Mouse (Mus musculus) thymus, adult 2 months (tissue): ENCODE data around the gene Bex2. TPM values are rescaled to one million over a fixed set of nuclear protein-coding genes. Genes with fewer than 3 reads are reported as not detected.
"Not testable (repeated sequence)": the region's sequence is repeated elsewhere in the genome, so short reads cannot be mapped to it uniquely, and the experiment has no call there.

Experiments
- DNase-seq: peaks from one replicate; pipeline ENCODE4 v3.0.0; 2021
- H3K27ac ChIP-seq: fragments of 200-500 bp; 2 replicates; pipeline ENCODE4 v1.5.1; 2012; ENCODE audit warnings: low read length, control low read depth; ENCODE audit not compliant: control insufficient read depth, insufficient read depth
- H3K27me3 ChIP-seq: fragments of 200-500 bp; 2 replicates; pipeline ENCODE4 v1.6.1; 2012; ENCODE audit warnings: mild to moderate bottlenecking, low read length, moderate library complexity, mixed read lengths; ENCODE audit not compliant: control insufficient read depth, insufficient read depth
- H3K36me3 ChIP-seq: fragments of 200-500 bp; 2 replicates; pipeline ENCODE4 v1.6.1; 2012; ENCODE audit warnings: mild to moderate bottlenecking, low read length, moderate library complexity; ENCODE audit not compliant: control insufficient read depth, insufficient read depth
- H3K4me1 ChIP-seq: fragments of 200-500 bp; replicated peaks from 2 replicates; pipeline ENCODE4 v1.6.1; 2012; ENCODE audit warnings: low read length; ENCODE audit not compliant: control insufficient read depth, insufficient read depth
- H3K4me3 ChIP-seq: fragments of 200-500 bp; 2 replicates; pipeline ENCODE4 v1.5.1; 2012; ENCODE audit warnings: mild to moderate bottlenecking, low read length, control low read depth, moderate library complexity; ENCODE audit not compliant: control insufficient read depth, insufficient read depth
- CTCF ChIP-seq: fragments of 200-500 bp; IDR thresholded peaks from 2 replicates; pipeline ENCODE4 v1.5.1; 2012; ENCODE audit warnings: mild to moderate bottlenecking, control low read depth, low read length, moderate library complexity, borderline replicate concordance; ENCODE audit not compliant: control insufficient read depth, poor library complexity, insufficient read depth; ENCODE audit errors: extremely low read depth
- POLR2A ChIP-seq: fragments of 200-500 bp; IDR thresholded peaks from 2 replicates; pipeline ENCODE4 v1.6.1; 2012; ENCODE audit warnings: mild to moderate bottlenecking, low read length, control low read depth, moderate library complexity; ENCODE audit not compliant: control insufficient read depth, poor library complexity, insufficient read depth; ENCODE audit errors: extremely low read depth
- WGBS: fragments of 180-500 bp; shearing (Covaris S2); methylation state at CpG from one replicate; pipeline ENCODE4 v1.1.7; 2018; 5-methylcytosine and 5-hydroxymethylcytosine counted together
- polyA plus RNA-seq: library from polyadenylated mRNA; depleted of rRNA; stranded (reverse); fragments of >200 nt; gene quantifications from 2 replicates; pipeline ENCODE4 v1.2.3, GENCODE M21; 2012

Bex2 gene
- polyA plus RNA-seq, 1 experiment = 1.1 TPM

DNA sequence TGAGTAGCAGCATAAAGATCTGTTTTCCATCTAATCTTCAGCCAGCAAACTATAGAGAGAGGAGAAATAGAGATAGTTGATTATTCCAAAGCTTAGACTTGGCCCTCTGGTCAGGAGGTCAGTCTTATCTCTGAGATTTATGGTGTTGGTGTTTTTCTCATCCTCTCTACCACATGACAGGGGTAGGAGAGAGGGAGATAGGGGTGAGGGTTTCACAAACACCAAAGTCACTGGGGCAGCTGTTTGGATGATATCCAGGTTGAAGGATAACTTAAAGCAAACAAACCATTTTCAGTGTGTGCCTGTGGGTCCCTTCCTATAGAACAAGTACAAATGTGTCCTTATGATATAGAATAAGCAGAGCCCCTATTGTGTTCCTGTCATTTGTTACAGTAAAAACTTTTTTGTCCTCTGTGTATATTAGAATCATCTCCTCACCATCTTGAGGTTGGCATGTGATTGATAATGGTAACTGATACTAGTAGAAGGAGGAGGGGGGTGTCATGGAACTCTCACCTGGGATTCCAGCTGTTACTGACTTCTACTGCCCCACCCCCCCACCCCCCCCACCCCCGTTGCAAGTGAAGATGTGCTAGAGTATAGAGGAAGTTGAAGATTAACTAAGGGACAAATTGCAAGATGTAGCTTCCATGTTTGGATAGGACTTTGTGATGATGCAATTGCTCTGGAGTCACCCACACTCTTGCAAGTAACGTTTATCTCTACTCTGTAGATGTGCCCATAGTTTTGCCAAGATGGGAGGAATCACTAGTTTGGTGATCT lies 24.7 kb upstream of the Bex2 start:
- Histone ChIP-seq H3K27me3 (no peaks in the 10 kb centered on the region), H3K27ac (no peak overlapping the region), H3K4me3 (no peak overlapping the region), H3K36me3 (no peaks in the 10 kb centered on the region), H3K4me1 (no peaks in the 10 kb centered on the region)
- no peak for TF ChIP-seq POLR2A
- no peak for TF ChIP-seq CTCF
- DNase-seq = no peak
- WGBS = 55% methylated on average over 2 of the region's 2 CpGs

GRCm38 (mm10) chrX:136085155-136085554 lies 17.1 kb upstream of the Bex2 start, which contains the start of gene Nxf3:
Nxf3 (minus strand) TSS chrX:136085255.
- TF ChIP-seq POLR2A (no peak), CTCF (no peak)
- 79% methylated on average over 9 of the region's 9 CpGs for WGBS
- Histone ChIP-seq H3K27me3 (no peaks in the 10 kb centered on the region), H3K27ac (no peak within 1 kb of the TSS), H3K4me3 (no peak within 1 kb of the TSS), H3K36me3 (no peaks in the 10 kb centered on the region), H3K4me1 (no peaks in the 10 kb centered on the region)
- DNase-seq = no peak

GRCm38 (mm10) chrX:136067201-136067991 lies 640 bp downstream of the Bex2 start:
- 15% methylated on average over 14 of the region's 48 CpGs for WGBS
- not testable (repeated sequence) for H3K27ac ChIP-seq, H3K27me3 ChIP-seq, H3K36me3 ChIP-seq, DNase-seq, H3K4me3 ChIP-seq, H3K4me1 ChIP-seq

- no peaks in the 10 kb centered on the region for H3K27me3 ChIP-seq
- no peak overlapping the region for H3K27ac ChIP-seq
- no peak overlapping the region for H3K4me3 ChIP-seq
- H3K36me3 ChIP-seq = no peaks in the 10 kb centered on the region
- TF ChIP-seq CTCF (no peak), POLR2A (no peak)
- H3K4me1 ChIP-seq = no peaks in the 10 kb centered on the region
- WGBS = 64% methylated on average over 1 of the region's 1 CpGs
- DNase-seq = no peak
Observed at GRCm38 (mm10) chrX:136060698-136061097, 7.3 kb downstream of the Bex2 start.

- Histone ChIP-seq H3K27me3 (no peaks in the 10 kb centered on the region), H3K4me1 (no peaks in the 10 kb centered on the region), H3K4me3 (no peak overlapping the region), H3K36me3 (no peaks in the 10 kb centered on the region), H3K27ac (no peak overlapping the region)
- no peak for DNase-seq
- TF ChIP-seq CTCF (no peak), POLR2A (no peak)
- WGBS = 85% methylated on average over 2 of the region's 2 CpGs
Observed at GRCm38 (mm10) chrX:136051219-136051618, 16.8 kb downstream of the Bex2 start.

DNA sequence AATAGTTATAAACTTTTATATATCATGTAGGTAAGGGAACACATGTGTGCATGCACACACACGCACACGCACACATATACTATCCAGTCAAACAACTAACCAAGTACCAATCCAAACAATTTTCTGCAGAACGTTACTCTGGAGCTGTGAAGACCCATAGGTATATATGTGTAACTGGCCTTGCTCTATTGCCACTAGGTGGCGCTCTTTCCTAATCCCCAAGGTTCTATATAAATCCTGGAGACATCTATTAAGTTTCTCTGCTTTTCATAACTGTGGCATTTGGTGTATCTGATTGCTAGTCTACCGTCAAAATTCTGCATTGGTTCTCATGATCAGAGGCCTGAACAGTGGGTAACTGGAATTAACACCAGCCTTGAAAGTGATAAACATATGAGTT lies 20.5 kb downstream of the Bex2 start:
- DNase-seq = peak; percentile 37
- Histone ChIP-seq H3K27ac (no peak overlapping the region), H3K4me3 (no peak overlapping the region), H3K4me1 (no peaks in the 10 kb centered on the region), H3K36me3 (no peaks in the 10 kb centered on the region), H3K27me3 (no peaks in the 10 kb centered on the region)
- TF ChIP-seq CTCF (no peak), POLR2A (no peak)
- WGBS = 5% methylated on average over 5 of the region's 5 CpGs
